Mouse (Mus musculus) embryo, embryonic 10.5 days (tissue): ENCODE results near the gene Ccr6.
"Not testable (repeated sequence)": the region's sequence is repeated elsewhere in the genome, so short reads cannot be mapped to it uniquely, and the experiment has no call there.

Source experiments
- DNase-seq: peaks from one replicate; pipeline ENCODE4 v3.0.0-alpha.2; 2015; ENCODE audit warnings: low spot score

Gene Ccr6

GRCm38 (mm10) chr17:8235743-8236142, at the start of gene Ccr6:
Gene Ccr6, plus strand, starts transcription at chr17:8236043.
- DNase-seq: no peak

- no peak for DNase-seq
These were observed 42.2 kb upstream of the Ccr6 start for GRCm38 (mm10) chr17:8193678-8194077.

GRCm38 (mm10) chr17:8195685-8196376, 40.0 kb upstream of the Ccr6 start:
- no peak for DNase-seq

GRCm38 (mm10) chr17:8197652-8198051, 38.2 kb upstream of the Ccr6 start:
- DNase-seq: peak; percentile 15

DNA sequence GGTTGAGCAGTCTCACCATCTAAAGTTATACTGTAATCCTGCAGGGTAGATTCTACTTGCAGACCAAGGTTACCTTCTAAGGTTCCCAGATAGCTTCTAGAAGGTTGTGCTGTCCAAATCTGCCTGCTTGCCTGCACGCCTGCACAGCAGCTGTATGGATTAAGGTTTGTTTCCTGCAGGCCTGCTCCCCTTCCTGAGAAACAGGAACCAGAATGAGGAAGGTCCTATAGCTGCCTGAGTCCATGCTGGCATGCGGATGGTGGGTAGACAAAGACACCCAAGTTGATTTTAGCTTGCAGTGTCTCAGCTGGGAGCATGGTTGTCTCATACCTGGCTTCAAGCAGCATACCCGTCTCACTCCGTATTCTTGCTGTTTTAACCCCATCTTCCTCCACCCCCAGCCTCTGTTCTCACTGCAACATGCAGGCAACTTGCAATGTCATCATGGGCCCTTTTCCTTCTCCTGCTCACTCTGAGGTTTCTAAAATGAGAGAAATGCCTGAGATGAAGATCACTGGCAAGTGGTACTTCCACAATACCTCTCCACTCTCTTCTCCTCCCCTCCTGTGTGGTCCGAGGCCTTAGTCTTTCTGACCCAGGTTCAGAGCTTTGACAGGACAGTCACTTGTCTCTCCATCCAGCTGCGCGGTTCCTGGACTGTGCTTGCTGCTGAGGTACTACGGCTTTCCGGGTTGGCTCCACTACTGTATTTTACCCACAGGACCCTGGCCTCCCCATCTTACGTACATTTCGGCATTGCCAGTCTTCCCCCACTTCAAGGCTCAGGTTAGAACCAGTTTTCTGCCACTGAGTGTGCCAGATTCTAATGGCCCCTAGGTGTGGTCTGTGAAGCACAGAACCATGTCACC, 36.5 kb upstream of the Ccr6 start:
- no peak for DNase-seq

DNA sequence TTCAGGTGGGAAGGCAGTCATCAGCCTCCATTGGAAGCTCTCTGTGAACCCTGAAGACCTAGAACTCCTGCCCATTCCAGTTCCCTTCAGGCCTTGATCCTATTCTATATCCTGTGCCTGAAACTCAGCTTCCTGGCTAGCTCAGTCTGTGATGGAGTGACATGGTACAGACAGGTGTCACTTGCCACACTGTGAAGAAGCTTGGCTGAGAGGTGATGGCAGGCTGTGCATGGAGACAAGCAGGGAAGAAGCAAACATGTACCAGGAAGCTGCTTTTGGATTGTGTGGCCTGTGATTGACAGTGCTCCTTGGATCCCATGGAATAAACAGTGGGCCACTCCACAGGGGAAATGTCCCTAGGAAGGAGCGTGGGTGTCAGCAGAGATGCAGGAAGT, 35.9 kb upstream of the Ccr6 start:
- no peak for DNase-seq

DNA sequence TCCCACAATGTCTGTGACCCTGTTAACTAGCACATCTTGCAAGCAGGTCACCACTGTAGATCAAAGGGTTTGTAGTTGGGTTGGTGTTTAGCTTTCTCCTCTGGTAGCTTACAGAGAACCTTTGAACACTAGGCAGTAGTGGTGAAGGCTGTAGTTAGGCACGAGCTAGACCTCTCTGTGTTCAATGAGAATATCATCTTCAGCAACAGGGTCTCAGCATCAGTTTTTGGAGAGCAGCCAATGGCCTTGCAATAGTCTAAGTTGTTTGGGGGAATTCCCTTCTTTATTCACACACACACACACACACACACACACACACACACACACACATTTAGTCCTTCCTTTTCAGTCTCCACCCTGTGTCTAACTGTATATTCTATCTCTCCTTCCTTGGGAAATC, 32.4 kb upstream of the Ccr6 start:
- DNase-seq: no peak

DNA sequence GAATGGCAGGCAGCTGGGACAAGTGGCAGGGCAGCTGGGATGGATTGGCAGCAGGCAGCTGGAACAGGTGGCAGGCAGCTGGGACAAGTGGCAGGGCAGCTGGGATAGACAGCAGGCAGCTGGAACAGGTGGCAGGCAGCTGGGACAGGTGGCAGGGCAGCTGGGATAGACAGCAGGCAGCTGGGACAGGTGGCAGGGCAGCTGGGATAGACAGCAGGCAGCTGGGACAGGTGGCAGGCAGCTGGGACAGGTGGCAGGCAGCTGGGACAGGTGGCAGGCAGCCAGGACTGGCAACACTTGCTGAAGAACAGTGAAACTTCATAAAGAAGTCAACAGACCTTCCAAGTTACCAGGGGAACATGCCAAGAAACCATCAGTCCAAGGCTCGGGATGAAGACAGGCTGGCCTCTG, 30.6 kb upstream of the Ccr6 start:
- DNase-seq: not testable (repeated sequence)

DNA sequence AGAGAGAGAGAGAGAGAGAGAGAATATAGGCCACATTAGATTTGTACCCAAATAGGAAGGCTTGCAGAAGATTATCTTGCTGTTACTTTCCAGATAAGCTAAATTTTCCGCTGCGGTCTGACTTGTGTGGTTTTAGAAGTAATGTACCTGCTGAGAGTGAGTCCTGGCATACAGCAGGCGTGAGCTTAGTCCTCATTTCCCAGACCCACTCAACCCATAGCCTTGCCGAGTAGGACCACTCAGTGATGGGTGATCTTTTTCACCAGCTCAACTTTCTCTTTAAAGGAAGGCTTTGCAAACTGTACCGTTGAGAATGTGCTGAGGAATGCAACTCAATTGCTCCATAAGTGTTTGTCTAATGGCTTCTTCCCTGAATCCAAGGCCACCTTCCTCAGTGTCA, 29.2 kb upstream of the Ccr6 start:
- no peak for DNase-seq

DNA sequence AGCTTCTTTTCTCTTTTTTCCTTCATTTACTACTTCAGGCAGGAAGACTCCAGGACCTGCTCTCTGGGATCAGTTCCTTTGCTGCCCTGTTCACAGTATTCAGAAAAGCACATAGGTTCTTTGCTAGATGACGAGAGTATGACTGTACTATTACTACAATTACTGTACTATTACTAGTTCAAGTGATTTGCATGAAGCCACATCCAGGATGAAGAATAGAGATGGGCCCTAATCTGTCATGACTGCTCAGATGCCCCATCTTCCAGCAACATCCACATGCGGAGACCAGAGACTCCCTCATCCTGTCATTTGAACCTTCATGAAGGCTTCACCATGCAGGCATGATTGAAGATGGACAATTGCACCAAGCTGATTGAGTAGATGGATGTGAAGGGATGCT, 26.1 kb upstream of the Ccr6 start:
- DNase-seq: no peak

- DNase-seq: no peak
These were observed 25.7 kb upstream of the Ccr6 start for GRCm38 (mm10) chr17:8210170-8210569.

GRCm38 (mm10) chr17:8210675-8211074, 25.2 kb upstream of the Ccr6 start:
- DNase-seq: no peak

- DNase-seq: no peak
These were observed 24.4 kb upstream of the Ccr6 start for GRCm38 (mm10) chr17:8211399-8211798.

- no peak for DNase-seq
These were observed 21.5 kb upstream of the Ccr6 start for GRCm38 (mm10) chr17:8214369-8214768.

DNA sequence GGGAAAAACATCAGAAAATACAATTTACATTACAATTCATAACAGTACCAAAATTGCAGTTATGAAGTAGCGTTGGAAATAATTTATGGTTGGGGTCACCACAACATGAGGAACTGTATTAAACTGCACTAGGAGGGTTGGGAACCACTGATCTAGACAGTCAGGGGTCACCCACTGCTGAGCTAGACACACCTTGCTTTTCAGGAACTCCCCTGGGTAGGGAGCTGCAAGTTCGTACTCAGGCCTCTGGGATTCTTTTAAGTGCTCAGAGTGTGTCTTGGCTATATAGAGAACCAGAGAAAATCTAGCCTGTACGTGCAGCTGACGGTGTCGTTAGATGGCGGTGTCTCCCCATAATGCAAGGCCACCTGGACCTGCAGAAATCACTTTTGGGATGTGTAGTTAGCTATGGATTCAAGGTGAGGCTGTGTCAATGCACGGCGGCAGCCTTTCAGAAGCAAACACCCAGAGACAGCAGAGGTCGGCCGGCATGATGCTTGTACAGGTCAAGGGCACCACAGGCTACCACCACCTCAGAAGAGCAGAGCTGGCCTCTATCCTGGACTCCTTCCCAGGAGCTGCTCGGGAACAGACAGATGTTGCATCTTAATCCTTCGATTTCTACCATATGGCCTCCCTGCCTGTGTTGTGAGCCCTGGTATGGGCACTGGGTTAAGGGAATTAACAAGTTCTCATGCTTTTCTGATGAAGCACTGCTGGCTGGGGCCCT, 20.7 kb upstream of the Ccr6 start:
- DNase-seq: no peak

- no peak for DNase-seq
These were observed 12.6 kb upstream of the Ccr6 start for GRCm38 (mm10) chr17:8223225-8223624.

DNA sequence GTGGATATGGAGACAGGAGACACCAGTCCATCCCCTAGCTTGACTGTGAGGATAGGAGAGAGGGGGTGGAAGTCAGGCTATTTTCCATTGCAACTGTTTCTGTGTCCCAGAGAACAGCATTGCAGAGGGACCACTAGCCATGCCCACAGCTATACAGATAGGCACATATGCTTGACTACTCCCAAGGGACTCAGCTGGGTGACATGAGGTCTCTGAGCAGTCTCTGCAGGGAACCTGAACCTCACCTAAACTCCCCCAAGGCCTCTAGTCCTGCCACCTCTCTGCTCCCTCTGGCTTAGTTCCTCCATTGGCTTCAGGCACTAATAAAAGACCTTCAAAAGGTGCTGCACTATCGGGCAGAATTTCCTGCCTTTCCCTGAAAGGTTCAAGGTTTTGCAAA, 11.8 kb upstream of the Ccr6 start:
- no peak for DNase-seq

DNA sequence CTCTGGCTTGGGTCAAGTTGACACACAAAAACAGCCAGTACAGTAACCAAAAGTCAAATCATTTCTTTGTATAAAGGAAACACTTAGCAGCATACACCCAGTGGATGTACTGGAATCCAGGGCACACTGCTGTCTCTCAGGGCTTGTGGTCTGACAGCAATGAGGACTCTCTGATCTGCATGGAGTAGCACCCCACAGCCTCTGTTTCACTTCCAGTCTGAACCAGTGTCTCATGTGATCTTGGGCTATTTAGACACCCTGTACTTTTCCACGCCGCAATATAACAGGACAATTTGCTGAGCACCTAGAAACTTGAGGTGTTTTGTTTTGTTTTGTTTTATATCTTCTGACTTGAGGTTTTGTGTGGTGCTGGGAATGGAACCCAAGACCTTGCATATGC, 10.7 kb upstream of the Ccr6 start:
- DNase-seq: no peak

GRCm38 (mm10) chr17:8225746-8226145, 10.1 kb upstream of the Ccr6 start:
- no peak for DNase-seq

DNA sequence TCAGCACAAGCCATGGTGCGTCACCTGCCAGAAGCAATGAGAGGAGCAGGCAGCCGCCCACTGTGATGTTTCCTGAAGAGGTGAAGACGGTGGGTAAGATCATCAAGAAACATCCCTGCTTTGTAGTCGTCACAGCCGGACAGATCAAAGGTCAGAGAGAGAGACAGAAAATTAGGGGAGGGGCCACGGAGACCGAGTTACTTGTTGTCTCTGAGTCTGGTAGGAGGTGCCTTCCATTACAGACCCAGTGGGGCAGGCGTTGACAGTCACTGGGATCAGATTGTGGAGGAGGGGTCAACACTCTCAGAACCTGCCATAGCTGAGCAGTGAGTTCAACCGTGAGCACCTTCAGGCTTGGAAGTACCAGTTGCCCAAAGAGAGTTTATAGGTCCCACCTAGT, 7.2 kb upstream of the Ccr6 start:
- no peak for DNase-seq

DNA sequence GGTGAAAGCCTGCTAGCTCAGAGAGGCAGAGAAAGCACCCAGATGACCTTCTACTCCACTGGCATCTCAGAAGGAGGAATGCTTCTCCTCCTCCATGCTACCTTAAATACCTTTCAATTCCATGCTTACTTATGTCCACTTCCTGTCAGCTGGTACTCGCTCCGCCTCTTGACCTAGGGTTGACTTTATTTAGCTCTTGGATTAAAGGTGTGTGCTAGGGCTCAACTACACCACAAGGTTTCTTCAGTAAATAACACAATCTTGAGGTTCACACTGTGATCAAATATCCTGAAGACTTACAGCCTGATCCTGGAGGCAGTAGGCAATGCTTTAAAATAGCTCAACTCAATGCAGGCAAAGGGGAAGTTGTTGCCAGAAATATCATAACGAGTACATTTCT, 6.2 kb upstream of the Ccr6 start:
- no peak for DNase-seq

GRCm38 (mm10) chr17:8232089-8232488, 3.8 kb upstream of the Ccr6 start:
- DNase-seq: no peak
